Mouse (Mus musculus): ENCODE measurements around the gene Ttll12.

Ttll12 gene

GRCm38 (mm10) chr15:83593189-83593585 lies 1.8 kb downstream of the Ttll12 start:
- no peak for DNase-seq

- no peak for DNase-seq
These were observed 2.4 kb downstream of the Ttll12 start for GRCm38 (mm10) chr15:83592260-83593188.

GRCm38 (mm10) chr15:83591758-83592157 lies 3.2 kb downstream of the Ttll12 start:
- DNase-seq: no peak

- peak; percentile 23 for DNase-seq
These were observed 4.1 kb downstream of the Ttll12 start for GRCm38 (mm10) chr15:83590841-83591240.

GRCm38 (mm10) chr15:83584741-83585220 lies 10.2 kb downstream of the Ttll12 start:
- DNase-seq: no peak

GRCm38 (mm10) chr15:83583419-83584156 lies 11.4 kb downstream of the Ttll12 start:
- peak; percentile 68 for DNase-seq

- DNase-seq: no peak
These were observed 12.0 kb downstream of the Ttll12 start for GRCm38 (mm10) chr15:83582931-83583330.

- DNase-seq: no peak
These were observed 18.3 kb downstream of the Ttll12 start for GRCm38 (mm10) chr15:83576651-83577050.

- no peak for DNase-seq
These were observed 19.4 kb downstream of the Ttll12 start for GRCm38 (mm10) chr15:83575543-83575942.

GRCm38 (mm10) chr15:83574731-83575351 lies 20.1 kb downstream of the Ttll12 start:
- peak; percentile 38 for DNase-seq

GRCm38 (mm10) chr15:83573606-83574005 lies 21.4 kb downstream of the Ttll12 start:
- DNase-seq: no peak

GRCm38 (mm10) chr15:83572132-83572531 lies 22.8 kb downstream of the Ttll12 start:
- no peak for DNase-seq

- DNase-seq: peak; percentile 74
These were observed 23.3 kb downstream of the Ttll12 start for GRCm38 (mm10) chr15:83571636-83572035.

GRCm38 (mm10) chr15:83570641-83571040 lies 24.3 kb downstream of the Ttll12 start:
- no peak for DNase-seq

- no peak for DNase-seq
These were observed 25.3 kb downstream of the Ttll12 start for GRCm38 (mm10) chr15:83569682-83570081.

GRCm38 (mm10) chr15:83568544-83568943 lies 26.4 kb downstream of the Ttll12 start:
- no peak for DNase-seq

- DNase-seq: no peak
These were observed 27.2 kb downstream of the Ttll12 start for GRCm38 (mm10) chr15:83567728-83568127.

GRCm38 (mm10) chr15:83566006-83566405 lies 29.0 kb downstream of the Ttll12 start:
- no peak for DNase-seq

- DNase-seq: no peak
These were observed 29.5 kb downstream of the Ttll12 start for GRCm38 (mm10) chr15:83565434-83565833.

- peak; percentile 65 for DNase-seq
These were observed 30.9 kb downstream of the Ttll12 start for GRCm38 (mm10) chr15:83563857-83564651.

GRCm38 (mm10) chr15:83563327-83563856 lies 31.6 kb downstream of the Ttll12 start, which contains the start of the genes Tspo and Mcat:
Gene Tspo, plus strand, starts transcription at chr15:83563592.
Gene Mcat, minus strand, starts transcription at chr15:83563787.
- DNase-seq: peak; percentile 58

All from kidney, adult 11 months (tissue).